Mouse (Mus musculus): ENCODE measurements around the gene Slc6a20a.

- no peak for TF ChIP-seq CTCF (IDR thresholded peaks at IDR 0.05; ENCODE audit: control insufficient read depth, insufficient read depth, insufficient read length)
- no peak for TF ChIP-seq MAX (IDR thresholded peaks at IDR 0.05)
- TF ChIP-seq FOSL1 (IDR thresholded peaks at IDR 0.05; ENCODE audit: insufficient read depth, low read length, poor library complexity, severe bottlenecking) = no peak
- no peak for TF ChIP-seq USF1 (IDR thresholded peaks at IDR 0.05; ENCODE audit: low read depth)
Observed at GRCm38 (mm10) chr9:123589240-123589910, 89.3 kb downstream of the Slc6a20a start.

Measured in C2C12 (cell line).